Mouse (Mus musculus) spleen, postnatal 4 days (tissue): ENCODE data around the gene Ctnnd2.

Experiments used
- DNase-seq, 2 experiments: peaks; one replicate each; pipeline ENCODE4 v3.0.0; 2022; ENCODE audit warnings: low spot score in 2 of 2

The Ctnnd2 gene

GRCm38 (mm10) chr15:30990421-30991252, 818.2 kb downstream of the Ctnnd2 start:
- no peak for DNase-seq

GRCm38 (mm10) chr15:30992357-30992756, 820.0 kb downstream of the Ctnnd2 start:
- no peak for DNase-seq

- no peak for DNase-seq
These were observed 820.5 kb downstream of the Ctnnd2 start for GRCm38 (mm10) chr15:30992901-30993300.

- no peak for DNase-seq
These were observed 823.0 kb downstream of the Ctnnd2 start for GRCm38 (mm10) chr15:30995346-30995745.

- DNase-seq, result no peak
These were observed 832.1 kb downstream of the Ctnnd2 start for GRCm38 (mm10) chr15:31004468-31004867.

- DNase-seq, result no peak
These were observed 832.6 kb downstream of the Ctnnd2 start for GRCm38 (mm10) chr15:31004976-31005375.

GRCm38 (mm10) chr15:31006050-31006824, 833.8 kb downstream of the Ctnnd2 start:
- DNase-seq, result no peak

GRCm38 (mm10) chr15:31006825-31007157, 834.4 kb downstream of the Ctnnd2 start:
- DNase-seq, result no peak

- no peak for DNase-seq
These were observed 836.2 kb downstream of the Ctnnd2 start for GRCm38 (mm10) chr15:31008594-31008993.

GRCm38 (mm10) chr15:31020769-31021168, 848.4 kb downstream of the Ctnnd2 start:
- DNase-seq, result no peak

GRCm38 (mm10) chr15:31022012-31022411, 849.6 kb downstream of the Ctnnd2 start:
- no peak for DNase-seq

GRCm38 (mm10) chr15:31022497-31022896, 850.1 kb downstream of the Ctnnd2 start:
- DNase-seq, result no peak

GRCm38 (mm10) chr15:31023766-31024165, 851.4 kb downstream of the Ctnnd2 start:
- no peak for DNase-seq

GRCm38 (mm10) chr15:31027448-31028230, 855.2 kb downstream of the Ctnnd2 start:
- DNase-seq, result no peak

- no peak for DNase-seq
These were observed 872.6 kb downstream of the Ctnnd2 start for GRCm38 (mm10) chr15:31044983-31045382.

GRCm38 (mm10) chr15:31051496-31051895, 879.1 kb downstream of the Ctnnd2 start:
- no peak for DNase-seq

GRCm38 (mm10) chr15:31056145-31056544, 883.8 kb downstream of the Ctnnd2 start:
- no peak for DNase-seq

- DNase-seq, result no peak
These were observed 885.9 kb downstream of the Ctnnd2 start for GRCm38 (mm10) chr15:31058315-31058714.

- no peak for DNase-seq
These were observed 891.3 kb downstream of the Ctnnd2 start for GRCm38 (mm10) chr15:31063734-31064133.

GRCm38 (mm10) chr15:31068127-31068526, 895.7 kb downstream of the Ctnnd2 start:
- no peak for DNase-seq

GRCm38 (mm10) chr15:31070311-31070710, 897.9 kb downstream of the Ctnnd2 start:
- no peak for DNase-seq
